Mouse (Mus musculus): ENCODE data around the gene Kcnn4. TPM values are rescaled to one million over a fixed set of nuclear protein-coding genes. Genes with fewer than 3 reads are reported as not detected.

Kcnn4 gene
- total RNA-seq (2021) = under 1 TPM; 0.70 to 0.81 TPM

DNA sequence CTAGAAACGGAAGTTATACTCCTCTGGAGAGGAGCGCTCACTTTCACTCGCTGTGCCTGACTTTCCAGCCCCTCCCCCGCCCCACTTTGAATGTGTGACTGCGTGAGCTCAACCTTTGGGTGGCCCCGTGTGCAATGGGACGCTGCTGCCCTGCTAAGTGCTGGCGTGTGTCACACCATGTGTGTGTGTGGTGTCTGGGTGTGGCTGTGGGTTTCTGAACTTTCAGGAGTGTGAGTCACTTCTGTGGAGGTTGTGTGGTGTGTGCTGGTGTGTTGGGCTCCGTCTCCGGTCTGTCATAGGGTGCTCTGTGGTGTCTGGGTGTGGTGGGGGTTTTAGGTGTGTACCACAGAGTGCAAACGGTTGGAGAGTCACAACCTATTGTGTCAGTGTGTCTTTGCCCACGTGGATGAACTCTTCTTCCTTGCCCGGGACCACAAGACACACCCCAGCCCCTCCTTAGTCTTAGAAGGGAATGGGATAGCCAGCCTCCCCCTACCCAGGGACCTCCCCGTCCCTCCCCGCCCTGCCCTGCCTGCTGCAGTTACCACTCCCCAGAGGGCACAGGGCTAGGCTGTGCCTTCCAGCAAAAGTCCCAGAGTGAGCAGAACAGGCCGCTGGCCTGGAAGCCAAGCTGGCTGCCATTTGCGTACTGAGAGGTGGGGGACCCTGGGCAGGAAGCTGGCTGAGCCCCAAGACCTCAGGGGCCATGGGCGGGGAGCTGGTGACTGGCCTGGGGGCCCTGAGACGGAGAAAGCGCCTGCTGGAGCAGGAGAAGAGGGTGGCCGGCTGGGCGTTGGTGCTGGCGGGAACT is at the start of gene Kcnn4:
TSS of gene Kcnn4 (plus strand) at position 533 of the 811 bp plus-strand sequence.
- DNase-seq (ENCODE audit: low spot score) = no peak
- intact Hi-C loops (cut with DNase I) = no loop called here

DNA sequence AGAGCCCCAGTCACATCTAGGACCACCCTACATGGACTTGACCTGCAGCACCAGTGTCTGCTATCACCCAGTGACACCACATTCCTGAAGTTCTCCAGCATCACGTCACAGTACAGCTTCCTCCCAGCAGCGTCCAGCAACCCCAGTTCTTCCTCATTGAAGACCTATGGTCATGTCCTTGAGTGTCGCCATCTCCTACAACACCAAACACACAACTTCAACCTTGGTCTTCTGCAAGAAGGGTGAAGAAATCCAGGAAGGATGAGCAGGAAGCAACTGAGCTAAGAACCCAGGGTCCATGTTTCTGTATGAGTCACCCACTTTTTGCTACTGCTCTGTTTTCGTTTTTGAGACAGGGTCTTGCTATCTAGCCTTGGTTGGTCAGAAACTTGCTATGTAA is 47.5 kb upstream of the Kcnn4 start:
- DNase-seq (ENCODE audit: low spot score) = no peak
- intact Hi-C loops (cut with DNase I) = no loop called here

DNA sequence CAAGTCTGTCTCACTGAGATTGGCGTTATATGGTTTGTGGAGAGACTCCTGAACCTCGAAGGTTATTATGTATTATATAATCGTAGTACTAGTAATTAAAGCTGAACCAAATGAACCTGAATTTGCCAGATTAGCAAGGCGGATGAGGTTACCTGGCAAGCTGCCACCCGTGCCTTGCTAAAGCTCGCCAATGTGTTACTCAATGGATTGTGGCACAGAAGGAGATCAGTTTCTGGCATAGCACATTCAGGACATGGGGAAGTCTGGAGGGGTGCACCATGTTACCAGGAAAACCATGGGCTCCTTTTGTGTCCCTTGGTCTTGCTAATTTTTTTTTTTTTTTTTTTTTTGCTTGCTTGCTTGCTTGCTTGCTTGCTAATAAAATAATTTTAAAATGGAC is 44.9 kb upstream of the Kcnn4 start:
- intact Hi-C loops (cut with DNase I) = no loop called here
- DNase-seq (ENCODE audit: low spot score) = no peak

DNA sequence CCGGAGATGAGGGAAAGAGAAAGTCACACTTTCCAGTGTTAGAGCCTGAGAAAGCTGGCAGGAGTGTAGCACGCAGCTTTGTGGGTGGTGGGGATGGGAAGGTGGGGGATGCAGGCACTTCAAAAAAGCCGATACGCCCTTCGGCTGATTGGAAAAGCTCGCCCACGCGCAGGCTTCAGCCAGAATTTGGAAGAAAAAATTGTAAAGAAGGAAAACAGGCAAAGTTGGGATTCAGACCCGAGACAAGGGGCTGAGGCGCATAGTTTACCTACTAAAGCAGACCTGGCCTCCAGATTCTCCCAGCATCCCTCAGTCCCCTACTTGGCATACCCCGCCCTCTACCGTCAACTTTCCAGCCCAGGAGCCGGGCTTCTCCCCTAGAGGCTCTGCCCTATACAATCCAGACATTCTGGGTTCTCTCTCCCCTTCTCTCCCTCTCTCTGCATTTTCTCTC is 44.4 kb upstream of the Kcnn4 start:
- intact Hi-C loops (cut with DNase I) = no loop called here
- no peak for DNase-seq (ENCODE audit: low spot score)

DNA sequence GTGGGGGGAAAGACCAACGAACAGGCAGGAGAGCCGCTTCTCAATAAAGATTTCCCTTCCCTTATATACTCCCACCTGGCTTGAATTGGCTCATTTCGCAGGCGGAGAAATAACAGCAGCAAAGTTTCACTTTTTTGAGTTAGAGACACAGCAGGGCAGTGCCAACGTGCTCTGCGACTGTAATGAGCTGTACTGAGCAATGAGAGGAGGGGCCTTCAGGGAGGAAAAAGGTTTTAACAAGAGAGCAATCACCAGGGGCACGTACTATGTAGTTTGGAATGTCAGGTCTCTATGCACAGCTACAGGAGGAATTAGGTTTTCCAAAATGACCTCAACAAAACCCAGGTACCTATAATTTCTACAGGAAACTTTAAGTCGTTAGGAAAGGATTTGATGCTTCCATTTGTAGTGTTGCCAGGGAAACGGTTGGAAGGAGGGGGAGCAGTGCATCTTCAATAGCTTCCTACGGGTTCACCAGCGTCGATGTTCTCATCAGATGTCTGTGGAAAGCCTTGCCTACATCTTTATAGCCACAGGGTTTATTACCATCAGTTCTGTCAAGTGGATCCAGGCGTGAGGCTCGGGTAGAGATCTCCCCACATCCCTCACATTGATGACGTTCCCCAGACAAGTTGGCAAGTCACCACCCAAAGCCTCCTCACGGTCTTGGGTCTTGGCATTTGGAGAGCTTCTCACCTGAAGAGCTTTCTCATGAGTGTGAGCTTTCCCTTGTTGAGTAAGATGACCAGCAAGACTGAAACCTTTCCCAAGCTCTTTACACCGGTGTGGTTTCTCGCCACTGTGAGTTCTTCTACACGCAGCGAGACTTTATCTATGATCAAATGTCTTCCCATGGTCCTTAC is 43.6 kb upstream of the Kcnn4 start:
- DNase-seq (ENCODE audit: low spot score) = no peak
- intact Hi-C loops (cut with DNase I) = no loop called here

DNA sequence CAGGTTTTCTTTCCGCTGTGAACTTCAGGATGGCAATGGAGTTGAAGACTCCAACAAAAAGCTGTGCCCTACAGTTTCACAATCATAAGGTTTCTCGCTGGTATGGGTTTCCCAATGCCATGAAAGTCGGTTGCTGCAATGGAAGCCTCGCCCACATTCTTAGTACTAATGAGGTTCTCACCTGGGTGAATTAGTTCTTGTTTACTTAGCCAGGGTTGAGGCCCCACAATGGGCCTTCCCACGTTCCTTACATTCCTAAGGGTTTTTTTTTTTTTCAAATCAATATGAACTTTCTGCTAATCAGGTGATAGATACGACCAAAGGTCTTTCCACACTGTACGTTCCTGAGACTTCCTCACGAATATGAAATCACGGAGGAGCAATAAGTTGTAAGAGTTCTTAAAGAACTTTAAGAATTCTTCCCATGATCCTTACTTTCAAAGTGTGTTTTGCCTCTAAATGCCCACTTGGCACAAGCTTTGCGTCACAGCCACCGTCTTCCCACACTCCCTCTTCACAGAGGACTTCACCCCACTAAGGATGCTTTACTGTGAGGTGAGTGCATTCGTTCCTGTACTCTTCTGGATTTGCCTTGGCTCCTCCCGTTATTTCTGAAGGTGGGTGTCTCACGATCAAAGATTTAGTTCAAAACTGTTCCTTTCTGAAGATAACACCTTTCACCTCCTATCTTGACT is 42.6 kb upstream of the Kcnn4 start:
- intact Hi-C loops (cut with DNase I) = no loop called here
- DNase-seq (ENCODE audit: low spot score) = no peak

DNA sequence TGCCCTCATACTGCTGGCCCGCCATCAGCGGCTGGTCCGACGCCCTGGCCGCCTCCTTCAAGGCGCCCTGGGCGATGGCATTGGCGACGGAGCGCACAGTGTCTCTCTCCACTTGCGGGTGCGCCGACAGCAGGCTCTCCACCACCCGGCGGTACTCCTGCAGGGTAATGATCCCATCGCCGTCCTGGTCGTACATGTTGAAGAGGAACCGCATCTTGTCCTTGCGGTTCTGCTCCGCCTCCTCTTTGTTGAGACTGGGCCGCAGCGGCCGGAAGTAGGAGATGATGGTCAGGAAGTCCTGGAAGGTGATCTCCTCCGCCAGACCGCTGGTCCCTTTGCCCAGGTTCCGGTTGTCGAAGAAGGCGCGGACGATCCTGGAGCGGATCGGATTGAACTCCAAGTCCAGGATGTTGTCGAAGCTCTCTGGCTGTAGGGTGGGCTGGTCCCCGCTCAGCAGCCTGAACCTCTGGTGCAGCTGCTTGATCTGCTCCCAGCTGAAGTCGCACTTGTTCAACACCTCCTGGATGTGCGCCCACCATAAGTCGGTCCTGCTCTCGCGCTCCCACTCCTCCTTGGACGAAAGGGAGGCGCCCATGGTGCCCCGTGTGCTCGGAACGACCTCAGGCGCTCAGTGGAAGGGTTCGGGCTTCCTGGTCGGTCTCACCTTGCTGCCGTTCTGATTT is 36.6 kb upstream of the Kcnn4 start, which contains the start of gene Tescl:
TSS of gene Tescl (minus strand) at position 633 of the 683 bp plus-strand sequence.
- intact Hi-C loops (cut with DNase I) = no loop called here

DNA sequence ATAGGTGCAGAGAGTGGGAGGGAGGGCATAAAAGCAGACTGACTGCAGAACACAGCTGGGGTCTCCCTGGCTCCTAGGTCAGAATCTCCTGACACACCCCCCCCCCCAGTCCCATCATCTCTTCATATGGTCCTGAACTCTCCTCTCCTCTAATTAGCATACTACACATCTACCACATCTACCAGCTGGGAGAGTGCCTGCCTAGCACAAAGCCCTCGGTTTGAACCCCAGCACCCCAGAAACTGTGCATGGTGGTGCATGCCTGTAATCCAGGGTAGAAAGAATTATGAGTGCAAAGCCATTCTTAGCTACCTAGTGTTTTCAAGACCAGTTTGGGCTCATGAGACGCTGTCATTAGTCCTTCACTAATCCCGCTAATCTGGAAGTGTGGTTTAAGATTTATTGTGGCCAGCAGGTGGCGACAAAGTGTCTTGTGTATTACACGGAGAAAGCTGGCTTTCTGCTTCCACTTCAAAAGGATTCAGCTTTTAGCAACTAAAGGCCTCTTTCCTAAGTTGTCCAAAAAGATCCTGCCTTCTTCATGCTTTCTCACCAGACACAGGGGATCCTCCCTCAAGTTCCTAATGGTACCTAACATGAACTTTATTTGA is 34.3 kb upstream of the Kcnn4 start:
- intact Hi-C loops (cut with DNase I) = loop anchor here (2.0 to 5.0 kb wide), 2 partner anchors 51 to 71 kb away; no protein-coding TSS in a partner anchor
- no peak for DNase-seq (ENCODE audit: low spot score)

More for the DNA sequence above, 36.6 kb upstream of the Kcnn4 start, which contains the start of gene Tescl:
- DNase-seq (ENCODE audit: low spot score) = no peak

DNA sequence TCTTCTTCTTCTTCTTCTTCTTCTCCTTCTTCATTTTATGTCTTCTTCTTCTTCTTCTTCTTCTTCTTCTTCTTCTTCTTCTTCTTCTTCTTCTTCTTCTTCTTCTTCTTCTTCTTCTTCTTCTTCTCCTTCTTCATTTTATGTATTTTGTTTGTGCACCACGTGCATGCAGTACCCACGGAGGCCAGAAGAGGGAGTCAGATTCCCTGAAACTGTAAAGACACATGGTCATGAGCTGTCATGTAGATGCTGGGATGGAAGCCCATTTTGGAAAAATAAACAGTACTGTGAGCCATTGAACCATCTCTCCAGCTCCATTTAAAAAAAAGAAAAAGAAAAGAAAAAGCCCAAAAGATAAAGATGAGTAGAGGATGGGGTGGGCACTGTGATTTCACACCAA is 31.8 kb upstream of the Kcnn4 start:
- no peak for DNase-seq (ENCODE audit: low spot score)
- intact Hi-C loops (cut with DNase I) = loop anchor here (5.0 kb wide), 1 partner anchor 49 kb away; no protein-coding TSS in a partner anchor

DNA sequence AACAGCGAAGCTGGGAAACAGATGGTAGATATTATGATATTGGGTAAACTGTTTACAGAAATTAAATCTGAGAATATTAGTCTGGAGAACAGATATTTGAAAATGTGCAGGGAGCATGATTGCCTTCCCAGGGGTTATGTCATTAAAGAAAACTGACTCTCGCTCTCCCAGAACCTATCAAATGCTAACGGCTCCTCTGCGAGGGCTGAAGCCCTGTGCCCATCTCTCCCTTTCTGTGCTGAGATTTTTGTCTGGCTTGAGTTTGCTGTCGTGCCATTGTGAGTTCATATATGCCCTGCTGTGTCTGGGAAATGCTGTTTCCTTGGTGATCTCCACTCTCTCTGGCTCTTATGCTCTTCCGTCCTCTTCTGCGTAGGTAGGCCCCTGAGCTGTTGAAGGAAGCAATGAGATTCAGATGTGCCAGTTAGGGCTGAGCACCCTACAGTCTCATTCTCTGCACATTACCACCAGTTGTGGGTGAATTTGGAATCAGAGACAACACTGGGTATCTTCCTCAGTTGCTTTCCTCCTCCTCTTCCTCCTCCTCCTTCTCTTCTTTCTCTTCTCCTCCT is 26.3 kb upstream of the Kcnn4 start:
- intact Hi-C loops (cut with DNase I) = no loop called here
- no peak for DNase-seq (ENCODE audit: low spot score)

DNA sequence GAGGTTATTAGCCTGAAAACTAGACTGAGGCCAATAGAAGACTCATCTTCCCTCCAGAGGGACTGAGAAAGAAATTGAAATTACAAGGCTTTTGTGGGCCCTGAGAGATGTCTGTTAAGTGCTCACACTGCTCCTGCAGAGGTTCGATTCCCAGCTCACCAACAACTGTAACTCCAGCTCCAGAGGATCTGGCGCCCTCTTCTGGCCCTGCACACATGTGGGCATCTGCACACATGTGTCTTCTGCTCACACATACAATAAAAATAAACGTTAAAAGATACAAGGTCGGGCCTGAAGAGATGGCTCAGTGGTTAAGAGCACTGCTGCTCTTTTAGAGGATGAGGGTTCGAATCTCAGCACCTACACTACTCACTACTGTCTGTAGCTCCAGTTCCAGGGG is 23.6 kb upstream of the Kcnn4 start:
- no peak for DNase-seq (ENCODE audit: low spot score)
- intact Hi-C loops (cut with DNase I) = no loop called here

DNA sequence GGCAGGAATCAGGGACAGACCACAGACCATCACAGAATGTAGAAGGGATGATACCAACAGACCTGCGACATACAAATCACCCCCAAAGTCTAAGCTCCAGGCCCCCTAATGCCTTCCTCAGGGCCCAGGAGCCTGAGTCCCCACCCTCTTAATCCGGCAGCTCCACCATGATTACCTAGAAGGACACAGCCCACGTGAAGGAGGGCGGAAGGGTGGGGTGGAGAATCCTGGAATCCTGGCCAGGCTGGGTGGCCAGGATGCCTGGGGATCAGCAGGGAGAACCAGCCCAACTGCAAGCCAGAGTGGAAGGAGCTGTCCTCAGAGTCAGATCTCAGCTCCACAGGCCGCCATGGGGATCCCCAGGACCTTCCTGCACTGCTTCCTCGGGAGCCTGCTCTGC is 21.2 kb upstream of the Kcnn4 start, which contains the start of gene Lypd5:
TSS of gene Lypd5 (plus strand) at position 301 of the 400 bp plus-strand sequence.
- intact Hi-C loops (cut with DNase I) = no loop called here
- no peak for DNase-seq (ENCODE audit: low spot score)

DNA sequence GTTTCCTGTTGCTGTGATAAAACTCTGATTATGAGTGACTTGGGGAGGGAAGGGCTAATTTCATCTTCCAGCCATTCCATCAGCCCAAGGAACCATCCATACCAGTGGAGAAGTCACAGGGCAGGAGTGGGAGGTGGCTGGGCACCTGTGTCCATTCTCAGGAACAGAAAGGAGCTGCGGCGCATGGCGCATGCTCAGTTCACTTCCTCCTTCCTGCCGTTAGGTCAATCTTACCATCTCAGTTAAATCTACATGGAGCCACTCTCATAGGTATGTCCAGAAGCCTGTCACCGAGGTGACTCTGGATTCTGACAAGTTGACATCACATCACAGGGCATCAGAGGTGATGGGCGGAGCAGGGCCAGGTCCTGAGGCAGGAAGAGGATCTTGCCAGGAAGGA is 14.4 kb upstream of the Kcnn4 start:
- no peak for DNase-seq (ENCODE audit: low spot score)
- intact Hi-C loops (cut with DNase I) = no loop called here

DNA sequence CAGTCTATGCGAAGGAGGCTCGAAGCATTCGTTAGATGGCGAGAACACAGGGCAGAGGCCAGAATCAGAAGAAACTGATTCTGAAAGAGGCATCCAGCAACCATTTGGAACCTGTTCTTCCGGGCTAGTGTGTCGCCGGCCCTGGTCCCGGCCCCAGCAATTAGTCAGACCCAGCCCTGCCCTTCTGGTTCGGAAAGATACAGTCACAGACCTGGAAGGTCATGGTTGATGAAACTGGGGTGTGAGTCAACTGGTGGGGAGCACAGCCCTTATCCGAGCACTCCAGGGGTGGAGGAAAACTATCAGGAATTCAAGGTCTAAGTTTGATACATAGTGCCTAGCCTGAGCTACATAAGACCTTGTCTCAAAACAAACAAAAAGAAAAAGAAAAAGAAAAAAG is 14.0 kb upstream of the Kcnn4 start:
- no peak for DNase-seq (ENCODE audit: low spot score)
- intact Hi-C loops (cut with DNase I) = no loop called here

DNA sequence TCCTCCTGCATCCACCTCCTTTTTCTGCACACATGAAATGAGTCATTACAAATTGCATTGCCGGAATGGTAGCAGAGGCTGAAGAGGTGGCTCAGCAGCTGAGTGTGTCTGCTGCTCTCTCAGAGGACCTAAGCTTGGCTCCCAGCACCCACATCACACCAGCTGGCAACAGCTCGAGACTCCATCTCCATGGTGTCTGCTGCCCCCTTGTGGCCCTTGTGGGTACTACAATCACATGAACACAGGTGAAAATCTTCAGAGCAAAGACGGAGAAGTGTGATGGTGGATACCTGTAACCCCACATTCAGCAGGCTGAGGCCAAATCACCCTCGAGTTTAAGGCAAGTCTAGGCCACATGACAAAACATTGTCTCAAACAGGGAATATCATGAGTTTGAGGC is 12.2 kb upstream of the Kcnn4 start:
- intact Hi-C loops (cut with DNase I) = no loop called here
- no peak for DNase-seq (ENCODE audit: low spot score)

DNA sequence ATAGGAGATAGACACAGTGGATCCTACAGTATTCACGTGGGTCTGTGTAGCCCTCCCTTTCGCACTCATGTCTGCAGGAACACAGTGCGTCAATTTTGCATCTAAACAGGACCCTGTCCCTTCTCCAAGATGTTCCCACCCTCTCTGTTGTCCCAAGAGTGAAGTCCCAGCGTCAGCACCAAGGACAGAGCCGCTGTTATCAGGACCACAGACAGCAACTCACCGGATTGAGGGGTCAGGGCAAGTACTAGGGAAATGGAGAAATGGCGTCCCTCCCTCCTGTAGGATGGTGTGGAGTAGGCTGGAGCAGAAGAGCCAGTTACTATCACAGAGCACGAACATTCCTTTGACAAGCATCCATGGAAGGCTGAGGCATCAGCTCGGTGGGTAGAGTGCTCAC is 10.8 kb upstream of the Kcnn4 start:
- DNase-seq (ENCODE audit: low spot score) = no peak
- intact Hi-C loops (cut with DNase I) = no loop called here

DNA sequence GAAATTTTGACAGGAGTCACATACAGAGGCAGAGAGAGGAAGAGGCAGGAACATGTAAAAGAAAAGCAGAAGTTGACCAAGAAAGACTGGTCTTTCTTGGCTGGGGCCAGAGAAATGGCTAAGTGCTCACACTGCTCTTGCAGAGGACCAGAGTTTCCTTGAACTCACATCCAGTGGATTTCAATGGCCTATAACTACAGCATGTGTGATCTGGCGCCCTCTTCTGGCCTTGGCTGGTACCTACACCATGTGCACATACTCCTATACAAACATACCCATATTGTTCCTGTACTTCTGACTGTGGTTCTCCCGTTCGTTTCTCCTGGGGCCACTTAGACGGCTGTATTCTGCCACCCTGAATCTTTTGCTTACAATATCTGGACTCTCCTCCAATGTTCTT is 9.1 kb upstream of the Kcnn4 start:
- DNase-seq (ENCODE audit: low spot score) = no peak
- intact Hi-C loops (cut with DNase I) = no loop called here

DNA sequence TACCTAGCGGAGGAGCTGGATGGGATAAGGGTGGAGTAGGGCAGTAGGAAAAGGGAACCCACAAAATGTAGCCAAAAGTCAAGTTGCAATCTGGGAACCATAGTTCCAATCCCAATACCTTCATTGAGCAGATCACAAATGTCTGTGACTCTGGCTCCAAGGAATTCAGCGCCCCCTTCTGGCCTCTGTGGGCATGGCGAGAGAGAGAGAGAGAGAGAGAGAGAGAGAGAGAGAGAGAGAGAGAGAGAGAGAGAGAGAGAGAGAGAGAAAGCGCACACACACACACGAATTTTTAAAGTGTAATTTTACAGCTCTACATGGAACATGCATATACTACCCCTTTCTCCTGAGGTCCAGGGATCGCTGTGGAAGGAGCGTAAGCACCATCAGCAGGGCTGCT is 6.8 kb upstream of the Kcnn4 start:
- intact Hi-C loops (cut with DNase I) = no loop called here
- no peak for DNase-seq (ENCODE audit: low spot score)

DNA sequence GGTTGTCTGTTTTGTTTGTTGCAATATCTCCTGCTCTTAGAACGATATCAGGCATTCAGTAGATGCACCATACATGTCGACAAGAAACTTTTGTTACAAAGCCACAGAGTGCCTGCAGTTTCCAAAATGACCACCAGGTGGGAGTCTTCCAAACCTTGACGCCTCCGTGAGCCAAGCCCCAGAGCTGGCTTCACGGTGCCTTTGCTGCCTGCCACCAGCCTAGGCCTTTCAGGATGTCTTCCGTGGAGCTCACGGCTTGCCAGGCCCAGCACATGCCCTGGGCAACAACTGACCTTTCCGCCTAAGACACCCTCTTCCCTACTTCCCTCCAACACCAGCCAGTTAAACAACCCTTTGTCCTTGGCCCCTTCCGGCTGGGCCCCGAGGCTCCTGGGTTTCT is 5.2 kb upstream of the Kcnn4 start:
- peak; percentile 43 for DNase-seq (ENCODE audit: low spot score)
- intact Hi-C loops (cut with DNase I) = loop anchor here (2.0 kb wide), 2 partner anchors 20 to 42 kb away; no protein-coding TSS in a partner anchor
